Mouse (Mus musculus) cortical plate, adult 2 months (tissue): ENCODE results near the gene Exoc7.

Source experiments
- CTCF ChIP-seq: fragments of 200-500 bp; IDR thresholded peaks from 2 replicates; pipeline ENCODE4 v1.5.1; 2011; ENCODE audit warnings: mild to moderate bottlenecking, control low read depth, low read length; ENCODE audit not compliant: insufficient read depth; ENCODE audit errors: extremely low read depth
- POLR2A ChIP-seq: fragments of 200-500 bp; IDR thresholded peaks from 2 replicates; pipeline ENCODE4 v1.6.1; 2011; ENCODE audit warnings: mild to moderate bottlenecking, low read length, control low read depth; ENCODE audit not compliant: insufficient read depth; ENCODE audit errors: extremely low read depth

DNA sequence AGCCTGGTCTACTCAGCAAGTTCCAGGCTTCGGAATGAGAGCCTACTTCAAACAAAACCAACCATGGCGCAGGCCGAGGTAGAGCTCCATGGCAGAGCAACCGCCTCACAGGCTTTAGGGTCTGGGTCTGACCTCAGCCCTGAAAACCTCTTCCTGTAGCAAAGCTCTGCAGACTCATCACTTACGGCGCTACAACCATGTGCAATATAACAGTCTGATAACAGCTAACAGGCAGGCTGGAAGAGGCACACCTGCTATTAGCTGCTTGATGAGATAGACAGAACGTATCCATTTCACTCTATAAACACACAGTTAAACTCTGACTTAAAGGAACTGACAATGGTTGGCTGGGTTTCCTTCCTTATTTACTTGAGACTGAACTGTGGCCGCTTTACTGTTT lies 47.6 kb downstream of the Exoc7 start:
- TF ChIP-seq POLR2A: no peak
- no peak for TF ChIP-seq CTCF
